Mouse (Mus musculus): Measurements from ENCODE around the gene Guk1. TPM values are rescaled to one million over a fixed set of nuclear protein-coding genes. Genes with fewer than 3 reads are reported as not detected.

Gene Guk1
- polyA plus RNA-seq, 1 experiment from 2014 or later: 131 TPM

GRCm38 (mm10) chr11:59164384-59164783 lies 27.6 kb downstream of the Guk1 start:
- DNase-seq (ENCODE audit: low spot score) (peak; percentile 64), ATAC-seq (replicated peaks; ENCODE audit: low FRiP score) (peak; percentile 80)
- H3K4me1 ChIP-seq (replicated peaks; ENCODE audit: control insufficient read depth, insufficient read depth, low read length): peaks cover 30% of the 10 kb centered on the region
- peak overlapping the region; percentile 92 for H3K4me2 ChIP-seq
- H3K9me3 ChIP-seq (ENCODE audit: control insufficient read depth, low read length): no peaks in the 10 kb centered on the region
- H3K4me3 ChIP-seq (ENCODE audit: low read depth, low read length): peak overlapping the region; percentile 77
- no peaks in the 10 kb centered on the region for H3K27me3 ChIP-seq (replicated peaks; ENCODE audit: control insufficient read depth, insufficient read depth, low read length)
- H3K36me3 ChIP-seq (ENCODE audit: control insufficient read depth, insufficient read depth, low read length): no peaks in the 10 kb centered on the region; the same call in 1 of the 2 replicates
- H3K27ac ChIP-seq (ENCODE audit: low read depth, low read length): peak overlapping the region; percentile 100
- peak overlapping the region; percentile 94 for H3K9ac ChIP-seq (ENCODE audit: low read depth, low read length)
- WGBS: 42% methylated on average over 9 of the region's 9 CpGs

GRCm38 (mm10) chr11:59163255-59164236 lies 28.5 kb downstream of the Guk1 start, which contains the start of gene Iba57:
Iba57 (minus strand) TSS chr11:59163739.
- Histone ChIP-seq H3K9ac (ENCODE audit: low read depth, low read length) (peak within 1 kb of the TSS; percentile 94), H3K36me3 (ENCODE audit: control insufficient read depth, insufficient read depth, low read length) (peaks cover 2% of the 10 kb centered on the region), H3K4me1 (replicated peaks; ENCODE audit: control insufficient read depth, insufficient read depth, low read length) (peaks cover 30% of the 10 kb centered on the region), H3K9me3 (ENCODE audit: control insufficient read depth, low read length) (no peaks in the 10 kb centered on the region), H3K4me3 (ENCODE audit: low read depth, low read length) (peak within 1 kb of the TSS; percentile 77), H3K27ac (ENCODE audit: low read depth, low read length) (peak within 1 kb of the TSS; percentile 100), H3K4me2 (peak within 1 kb of the TSS; percentile 92), H3K27me3 (replicated peaks; ENCODE audit: control insufficient read depth, insufficient read depth, low read length) (no peaks in the 10 kb centered on the region)
- ATAC-seq (replicated peaks; ENCODE audit: low FRiP score): peak; percentile 91
- DNase-seq (ENCODE audit: low spot score): peak; percentile 96
- WGBS: 2% methylated on average over 68 of the region's 68 CpGs

GRCm38 (mm10) chr11:59162443-59163254 lies 29.4 kb downstream of the Guk1 start:
- no peaks in the 10 kb centered on the region for H3K9me3 ChIP-seq (ENCODE audit: control insufficient read depth, low read length)
- WGBS: 59% methylated on average over 9 of the region's 9 CpGs
- peak overlapping the region; percentile 92 for H3K4me2 ChIP-seq
- peak overlapping the region; percentile 60 for H3K9ac ChIP-seq (ENCODE audit: low read depth, low read length)
- H3K4me1 ChIP-seq (replicated peaks; ENCODE audit: control insufficient read depth, insufficient read depth, low read length): peaks cover 30% of the 10 kb centered on the region
- peaks cover 11% of the 10 kb centered on the region for H3K36me3 ChIP-seq (ENCODE audit: control insufficient read depth, insufficient read depth, low read length)
- no peaks in the 10 kb centered on the region for H3K27me3 ChIP-seq (replicated peaks; ENCODE audit: control insufficient read depth, insufficient read depth, low read length)
- H3K27ac ChIP-seq (ENCODE audit: low read depth, low read length): peak overlapping the region; percentile 100
- DNase-seq (ENCODE audit: low spot score) (no peak), ATAC-seq (replicated peaks; ENCODE audit: low FRiP score) (peak; percentile 1)
- H3K4me3 ChIP-seq (ENCODE audit: low read depth, low read length): peak overlapping the region; percentile 77

GRCm38 (mm10) chr11:59161398-59161797 lies 30.6 kb downstream of the Guk1 start:
- H3K4me1 ChIP-seq (replicated peaks; ENCODE audit: control insufficient read depth, insufficient read depth, low read length): peaks cover 28% of the 10 kb centered on the region
- H3K4me3 ChIP-seq (ENCODE audit: low read depth, low read length): no peak overlapping the region
- ATAC-seq (replicated peaks; ENCODE audit: low FRiP score): no peak
- H3K36me3 ChIP-seq (ENCODE audit: control insufficient read depth, insufficient read depth, low read length): peaks cover 14% of the 10 kb centered on the region
- no peak overlapping the region for H3K27ac ChIP-seq (ENCODE audit: low read depth, low read length)
- H3K9ac ChIP-seq (ENCODE audit: low read depth, low read length): peak overlapping the region; percentile 22; the same call in 1 of the 2 replicates
- WGBS: 83% methylated on average over 5 of the region's 5 CpGs
- peak overlapping the region; percentile 92; the same call in 1 of the 2 replicates for H3K4me2 ChIP-seq
- DNase-seq (ENCODE audit: low spot score): no peak
- H3K9me3 ChIP-seq (ENCODE audit: control insufficient read depth, low read length): no peaks in the 10 kb centered on the region
- no peaks in the 10 kb centered on the region for H3K27me3 ChIP-seq (replicated peaks; ENCODE audit: control insufficient read depth, insufficient read depth, low read length)

- Histone ChIP-seq H3K4me1 (replicated peaks; ENCODE audit: control insufficient read depth, insufficient read depth, low read length) (peaks cover 18% of the 10 kb centered on the region), H3K4me3 (ENCODE audit: low read depth, low read length) (no peak overlapping the region), H3K36me3 (ENCODE audit: control insufficient read depth, insufficient read depth, low read length) (peaks cover 18% of the 10 kb centered on the region), H3K9ac (ENCODE audit: low read depth, low read length) (no peak overlapping the region), H3K27me3 (replicated peaks; ENCODE audit: control insufficient read depth, insufficient read depth, low read length) (no peaks in the 10 kb centered on the region), H3K9me3 (ENCODE audit: control insufficient read depth, low read length) (no peaks in the 10 kb centered on the region), H3K4me2 (no peak overlapping the region), H3K27ac (ENCODE audit: low read depth, low read length) (no peak overlapping the region)
- no peak for DNase-seq (ENCODE audit: low spot score)
- 83% methylated on average over 4 of the region's 4 CpGs for WGBS
- ATAC-seq (replicated peaks; ENCODE audit: low FRiP score): no peak
Measured at GRCm38 (mm10) chr11:59159558-59159957, 32.5 kb downstream of the Guk1 start.

- H3K9me3 ChIP-seq (ENCODE audit: control insufficient read depth, low read length): no peaks in the 10 kb centered on the region
- H3K4me1 ChIP-seq (replicated peaks; ENCODE audit: control insufficient read depth, insufficient read depth, low read length): peaks cover 13% of the 10 kb centered on the region
- DNase-seq (ENCODE audit: low spot score) (no peak), ATAC-seq (replicated peaks; ENCODE audit: low FRiP score) (no peak)
- H3K4me3 ChIP-seq (ENCODE audit: low read depth, low read length): no peak overlapping the region
- H3K27me3 ChIP-seq (replicated peaks; ENCODE audit: control insufficient read depth, insufficient read depth, low read length): no peaks in the 10 kb centered on the region
- 95% methylated on average over 13 of the region's 13 CpGs for WGBS
- no peak overlapping the region for H3K9ac ChIP-seq (ENCODE audit: low read depth, low read length)
- no peak overlapping the region for H3K4me2 ChIP-seq
- H3K27ac ChIP-seq (ENCODE audit: low read depth, low read length): no peak overlapping the region
- H3K36me3 ChIP-seq (ENCODE audit: control insufficient read depth, insufficient read depth, low read length): peaks cover 18% of the 10 kb centered on the region
Measured at GRCm38 (mm10) chr11:59159099-59159498, 32.9 kb downstream of the Guk1 start.

GRCm38 (mm10) chr11:59155900-59156299 lies 36.1 kb downstream of the Guk1 start:
- no peak overlapping the region for H3K4me2 ChIP-seq
- ATAC-seq (replicated peaks; ENCODE audit: low FRiP score): no peak
- H3K9me3 ChIP-seq (ENCODE audit: control insufficient read depth, low read length): no peaks in the 10 kb centered on the region
- no peaks in the 10 kb centered on the region for H3K27me3 ChIP-seq (replicated peaks; ENCODE audit: control insufficient read depth, insufficient read depth, low read length)
- H3K4me3 ChIP-seq (ENCODE audit: low read depth, low read length): no peak overlapping the region
- no peak overlapping the region for H3K27ac ChIP-seq (ENCODE audit: low read depth, low read length)
- no peaks in the 10 kb centered on the region for H3K4me1 ChIP-seq (replicated peaks; ENCODE audit: control insufficient read depth, insufficient read depth, low read length)
- H3K9ac ChIP-seq (ENCODE audit: low read depth, low read length): no peak overlapping the region
- no peak for DNase-seq (ENCODE audit: low spot score)
- H3K36me3 ChIP-seq (ENCODE audit: control insufficient read depth, insufficient read depth, low read length): peaks cover 18% of the 10 kb centered on the region
- WGBS: 91% methylated on average over 5 of the region's 5 CpGs

- Histone ChIP-seq H3K9me3 (ENCODE audit: control insufficient read depth, low read length) (no peaks in the 10 kb centered on the region), H3K4me1 (replicated peaks; ENCODE audit: control insufficient read depth, insufficient read depth, low read length) (no peaks in the 10 kb centered on the region), H3K36me3 (ENCODE audit: control insufficient read depth, insufficient read depth, low read length) (peaks cover 18% of the 10 kb centered on the region), H3K4me3 (ENCODE audit: low read depth, low read length) (no peak overlapping the region), H3K27me3 (replicated peaks; ENCODE audit: control insufficient read depth, insufficient read depth, low read length) (no peaks in the 10 kb centered on the region; the same call in 1 of the 2 replicates), H3K9ac (ENCODE audit: low read depth, low read length) (no peak overlapping the region), H3K27ac (ENCODE audit: low read depth, low read length) (no peak overlapping the region), H3K4me2 (no peak overlapping the region)
- ATAC-seq (replicated peaks; ENCODE audit: low FRiP score) (no peak), DNase-seq (ENCODE audit: low spot score) (no peak)
- 79% methylated on average over 7 of the region's 7 CpGs for WGBS
Measured at GRCm38 (mm10) chr11:59154220-59154619, 37.8 kb downstream of the Guk1 start.
